Mouse (Mus musculus) CH12.LX (cell line): ENCODE results near the gene Ppp1r14b. TPM values are rescaled to one million over a fixed set of nuclear protein-coding genes. Genes with fewer than 3 reads are reported as not detected.

Source experiments
- DNase-seq: peaks from one replicate; pipeline ENCODE4 v3.0.0-alpha.2; 2013; ENCODE audit errors: extremely low read depth
- H3K27ac ChIP-seq: 2 replicates; pipeline ENCODE4 v1.5.1; 2012; ENCODE audit warnings: low read depth, mild to moderate bottlenecking, control low read depth, moderate library complexity; ENCODE audit not compliant: insufficient read depth
- H3K27me3 ChIP-seq: replicated peaks from 2 replicates; pipeline ENCODE3; 2012; ENCODE audit warnings: inconsistent platforms
- H3K36me3 ChIP-seq, 2 experiments: replicated peaks in 1 of 2; 2 replicates each; pipeline versions ENCODE3 to v1.6.1; 2012; ENCODE audit warnings: inconsistent platforms in 1 of 2, low read length in 1 of 2, mild to moderate bottlenecking in 1 of 2, mixed read lengths in 1 of 2, moderate library complexity in 1 of 2; ENCODE audit not compliant: control insufficient read depth in 1 of 2, insufficient read depth in 1 of 2
- H3K4me1 ChIP-seq, 2 experiments: 2 replicates each; pipeline ENCODE4 v1.6.1; 2012; ENCODE audit warnings: inconsistent platforms in 1 of 2, moderate library complexity in 1 of 2; ENCODE audit not compliant: insufficient read depth in 2 of 2, control insufficient read depth in 1 of 2
- H3K4me2 ChIP-seq: 2 replicates; pipeline ENCODE4 v1.6.1; 2012; ENCODE audit warnings: low read depth, mild to moderate bottlenecking, control low read depth; ENCODE audit not compliant: poor library complexity, insufficient read depth, severe bottlenecking
- H3K4me3 ChIP-seq, 3 experiments: fragments of 150-350 bp in 1 of 3; sonication (generic) in 1 of 3; replicated peaks in 1 of 3; 2 replicates each; pipeline versions ENCODE3 to v1.5.1; 2011 to 2012; ENCODE audit warnings: low read depth in 2 of 3, low read length in 2 of 3, mild to moderate bottlenecking in 2 of 3, moderate library complexity in 2 of 3, control low read depth in 1 of 3, improper control_type of control experiment in 1 of 3, inconsistent platforms in 1 of 3, mixed read lengths in 1 of 3; ENCODE audit not compliant: poor library complexity in 1 of 3
- H3K79me2 ChIP-seq: replicated peaks from 2 replicates; pipeline ENCODE4 v1.6.1; 2012; ENCODE audit warnings: mild to moderate bottlenecking, moderate library complexity; ENCODE audit not compliant: control insufficient read depth, poor library complexity, insufficient read depth, severe bottlenecking; ENCODE audit errors: extremely low read depth
- H3K9ac ChIP-seq: 2 replicates; pipeline ENCODE4 v1.6.1; 2012; ENCODE audit warnings: low read depth, mild to moderate bottlenecking, control low read depth, moderate library complexity; ENCODE audit not compliant: insufficient read depth
- H3K9me3 ChIP-seq: replicated peaks from 2 replicates; pipeline ENCODE3; 2012; ENCODE audit warnings: low read length, inconsistent platforms, mixed read lengths
- BHLHE40 ChIP-seq: IDR thresholded peaks from 2 replicates; pipeline ENCODE4 v1.6.1; 2011; ENCODE audit warnings: mild to moderate bottlenecking, low read depth, low read length, improper control_type of control experiment
- CHD1 ChIP-seq: IDR thresholded peaks from 2 replicates; pipeline ENCODE4 v1.6.1; 2012; ENCODE audit warnings: low read depth, low read length, improper control_type of control experiment, inconsistent platforms
- E2F4 ChIP-seq: IDR thresholded peaks from 2 replicates; pipeline ENCODE4 v1.6.1; 2011; ENCODE audit warnings: low read depth, low read length, improper control_type of control experiment; ENCODE audit not compliant: insufficient replicate concordance
- IRF4 ChIP-seq: IDR thresholded peaks from 2 replicates; pipeline ENCODE4 v1.6.1; 2014; ENCODE audit warnings: low read depth, mild to moderate bottlenecking, inconsistent platforms, low read length, improper control_type of control experiment
- JUN ChIP-seq: IDR thresholded peaks from 2 replicates; pipeline ENCODE4 v1.6.1; 2011; ENCODE audit warnings: low read depth, mild to moderate bottlenecking, low read length, improper control_type of control experiment, moderate library complexity; ENCODE audit not compliant: insufficient read depth
- KAT2A ChIP-seq: IDR thresholded peaks from 2 replicates; pipeline ENCODE4 v1.6.1; 2012; ENCODE audit warnings: low read length, improper control_type of control experiment, inconsistent platforms; ENCODE audit not compliant: insufficient replicate concordance
- MAFK ChIP-seq: IDR thresholded peaks from 2 replicates; pipeline ENCODE4 v1.6.1; 2011; ENCODE audit warnings: low read length, improper control_type of control experiment; ENCODE audit not compliant: insufficient replicate concordance
- MEF2A ChIP-seq: IDR thresholded peaks from 2 replicates; pipeline ENCODE4 v1.6.1; 2014; ENCODE audit warnings: low read depth, mild to moderate bottlenecking, inconsistent platforms, low read length, improper control_type of control experiment, borderline replicate concordance
- NRF1 ChIP-seq: IDR thresholded peaks from 2 replicates; pipeline ENCODE4 v1.6.1; 2014; ENCODE audit warnings: low read depth, mild to moderate bottlenecking, inconsistent platforms, low read length, improper control_type of control experiment, moderate library complexity
- POLR2A ChIP-seq: IDR thresholded peaks from 2 replicates; pipeline ENCODE4 v1.6.1; 2011; ENCODE audit warnings: low read depth, mild to moderate bottlenecking, improper control_type of control experiment, low read length
- TBP ChIP-seq: conservative IDR thresholded peaks from 2 replicates; pipeline ENCODE4 v1.6.1; 2011; ENCODE audit warnings: low read depth, low read length, improper control_type of control experiment
- TCF12 ChIP-seq: IDR thresholded peaks from 2 replicates; pipeline ENCODE4 v1.6.1; 2014; ENCODE audit warnings: low read depth, mild to moderate bottlenecking, inconsistent platforms, low read length, improper control_type of control experiment
- USF1 ChIP-seq: IDR thresholded peaks from 2 replicates; pipeline ENCODE4 v1.6.1; 2014; ENCODE audit warnings: low read depth, mild to moderate bottlenecking, inconsistent platforms, low read length, improper control_type of control experiment
- USF2 ChIP-seq: conservative IDR thresholded peaks from 2 replicates; pipeline ENCODE4 v1.6.1; 2011; ENCODE audit warnings: low read depth, low read length, improper control_type of control experiment
- dilution Hi-C: fragments of 300-500 bp; cut with MboI; formaldehyde crosslinking; loops from 2 replicates; pipeline ENCODE4 v1.14.3; 2020; ENCODE audit warnings: low sequenced_read_pairs; ENCODE audit not compliant: extremely low pct_unique_long_range_greater_than_20kb, extremely low pct_ligation_motif_present
- in situ Hi-C: fragments of 300-500 bp; cut with MboI; formaldehyde crosslinking; loops from 3 replicates; pipeline ENCODE4 v1.14.3; 2019; ENCODE audit warnings: low sequenced_read_pairs, low pct_ligation_motif_present, low pct_unique_long_range_greater_than_20kb, mixed read lengths
- polyA plus RNA-seq: library from polyadenylated mRNA; unstranded; fragments of >175 nt; gene quantifications from 2 replicates; pipeline ENCODE4 v1.2.1, GENCODE M21; 2012; ENCODE audit warnings: low read depth; ENCODE audit not compliant: insufficient read length
- total RNA-seq, 2 experiments: library from RNA; depleted of rRNA; stranded (reverse); fragments of 300-350 nt in 1 of 2; fragments of >200 nt in 1 of 2; gene quantifications; 2 replicates each; pipeline ENCODE4 v1.2.3; 2012 to 2014

The Ppp1r14b gene
- total and polyA plus RNA-seq, 3 experiments: 167 to 256 (median 241) TPM

DNA sequence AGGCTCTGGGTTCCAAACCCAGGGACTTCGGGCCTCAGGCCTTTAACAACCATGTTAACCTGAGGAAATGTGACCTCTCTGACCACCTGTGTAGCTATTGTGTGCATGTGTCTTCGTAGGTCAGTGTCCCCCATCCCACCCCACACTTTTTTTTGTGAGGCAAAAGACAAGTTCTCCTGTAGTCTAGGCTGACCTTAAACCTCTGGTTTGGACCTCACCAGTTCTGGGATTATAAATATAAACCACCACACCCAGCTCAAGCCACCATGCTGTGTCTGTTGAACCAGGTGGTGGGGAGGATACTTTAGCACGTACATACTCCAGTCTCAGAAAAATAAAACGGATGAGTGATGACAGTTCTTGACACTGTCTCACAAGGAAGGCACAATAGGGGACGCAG, 24.8 kb upstream of the Ppp1r14b start:
- in situ Hi-C loops: no loop called here
- Histone ChIP-seq H3K9ac (no peak overlapping the region), H3K9me3 (no peaks in the 10 kb centered on the region), H3K4me2 (no peak overlapping the region), H3K27ac (no peak overlapping the region), H3K36me3 (peaks cover 17 to 87% of the 10 kb centered on the region in 2 experiments), H3K4me1 (peaks cover 5 to 18% of the 10 kb centered on the region in 2 experiments), H3K27me3 (no peaks in the 10 kb centered on the region), H3K79me2 (no peaks in the 10 kb centered on the region), H3K4me3 (no peak overlapping the region)
- TF ChIP-seq KAT2A: no peak
- dilution Hi-C loops: no loop called here
- no peak for DNase-seq

DNA sequence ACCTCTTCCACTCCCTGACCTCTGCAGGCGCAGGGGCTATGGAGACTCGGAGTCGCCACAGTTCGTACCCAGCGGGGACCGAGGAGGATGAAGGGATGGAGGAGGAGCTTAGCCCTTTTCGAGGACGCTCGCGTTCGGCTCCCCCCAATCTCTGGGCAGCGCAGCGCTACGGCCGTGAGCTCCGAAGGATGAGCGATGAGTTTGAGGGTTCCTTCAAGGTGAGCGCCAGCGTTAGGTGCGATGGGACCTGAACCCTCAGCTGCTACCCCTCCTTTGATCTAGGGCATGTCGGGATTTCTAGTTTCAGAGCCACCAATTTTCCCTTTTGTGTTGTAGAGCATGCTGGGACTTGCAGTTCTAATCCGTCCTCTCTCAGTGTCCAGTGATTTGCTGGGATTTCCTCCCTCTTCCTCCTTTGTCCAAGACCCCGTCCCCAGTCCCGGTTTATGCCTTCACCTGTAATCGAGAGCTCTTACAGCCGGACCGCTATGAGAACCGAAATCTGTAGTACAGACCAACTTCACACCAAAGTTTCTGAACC, 24.1 kb upstream of the Ppp1r14b start:
- in situ Hi-C loops: no loop called here
- Histone ChIP-seq H3K4me1 (peaks cover 12 to 25% of the 10 kb centered on the region in 2 experiments), H3K9me3 (no peaks in the 10 kb centered on the region), H3K36me3 (peaks cover 24 to 89% of the 10 kb centered on the region in 2 experiments), H3K4me2 (no peak overlapping the region), H3K9ac (no peak overlapping the region), H3K27ac (no peak overlapping the region), H3K27me3 (no peaks in the 10 kb centered on the region), H3K4me3 (no peak overlapping the region), H3K79me2 (no peaks in the 10 kb centered on the region)
- dilution Hi-C loops: no loop called here
- no peak for DNase-seq
- no peak for TF ChIP-seq MEF2A
- no peak for TF ChIP-seq NRF1
- no peak for TF ChIP-seq USF2
- no peak for TF ChIP-seq JUN
- TF ChIP-seq USF1: no peak
- no peak for TF ChIP-seq TBP
- no peak for TF ChIP-seq POLR2A
- no peak for TF ChIP-seq IRF4
- TF ChIP-seq TCF12: no peak
- no peak for TF ChIP-seq CHD1
- no peak for TF ChIP-seq E2F4
- TF ChIP-seq BHLHE40: no peak
- TF ChIP-seq MAFK: no peak
